ENCODE assay signal across 8 mouse cellular contexts in genomic region chr1:58156747-58157146, GRCm38 (mm10). TPM values are rescaled to one million over a fixed set of nuclear protein-coding genes. Genes with fewer than 3 reads are reported as not detected.
DNase-seq lines count a peak whose midpoint lies in the region; ATAC-seq and TF ChIP-seq lines count a peak whose summit lies in the region.

No protein-coding gene starts in this region.

- peak; percentile 13 to 54 for DNase-seq in heart, adult 18-20 months
- peak; percentile 51 for DNase-seq in 416B (ENCODE audit: low read depth)
- peak; percentile 70 for DNase-seq in adipocyte (ENCODE audit: low spot score)
- DNase-seq in gastrocnemius, adult 2 months, result peak; percentile 69
- peak; percentile 35 for DNase-seq in layer of hippocampus, adult 9-10 months (ENCODE audit: low spot score)
- peak; percentile 69 for DNase-seq in naive thymus-derived CD4-positive, alpha-beta T cell, adult 2 months (ENCODE audit: low read depth)

- no peaks in the 10 kb centered on the region for H3K27me3 ChIP-seq in heart, embryonic 11.5 days (ENCODE audit: control insufficient read depth, insufficient read depth, low read length)
- no peaks in the 10 kb centered on the region for H3K27me3 ChIP-seq in forebrain, embryonic 12.5 days

- H3K4me1 ChIP-seq in heart, embryonic 11.5 days (ENCODE audit: control insufficient read depth, insufficient read depth, low read length), result no peaks in the 10 kb centered on the region
- no peaks in the 10 kb centered on the region for H3K4me1 ChIP-seq in forebrain, embryonic 12.5 days

- TF ChIP-seq CTCF in gastrocnemius, adult 2 months (IDR thresholded peaks at IDR 0.05), result peak; percentile 78

- ATAC-seq in heart, embryonic 11.5 days (replicated peaks; ENCODE audit: insufficient number of reproducible peaks, low FRiP score, low TSS enrichment), result no peak
- ATAC-seq in forebrain, embryonic 12.5 days (ENCODE audit: low FRiP score), result no peak

- H3K9me3 ChIP-seq in heart, embryonic 11.5 days (replicated peaks; ENCODE audit: control insufficient read depth, low read length), result no peaks in the 10 kb centered on the region
- H3K9me3 ChIP-seq in forebrain, embryonic 12.5 days, result no peaks in the 10 kb centered on the region

- H3K27ac ChIP-seq in heart, embryonic 11.5 days (ENCODE audit: low read depth, low read length), result no peak overlapping the region
- H3K27ac ChIP-seq in gastrocnemius, adult 2 months, result no peak overlapping the region
- no peak overlapping the region for H3K27ac ChIP-seq in forebrain, embryonic 12.5 days

- H3K4me3 ChIP-seq in heart, embryonic 11.5 days (ENCODE audit: low read depth, low read length), result no peak overlapping the region
- H3K4me3 ChIP-seq in gastrocnemius, adult 2 months, result no peak overlapping the region
- H3K4me3 ChIP-seq in forebrain, embryonic 12.5 days (replicated peaks), result no peak overlapping the region

- H3K36me3 ChIP-seq in heart, embryonic 11.5 days (ENCODE audit: control insufficient read depth, insufficient read depth, low read length), result no peaks in the 10 kb centered on the region
- H3K36me3 ChIP-seq in forebrain, embryonic 12.5 days (replicated peaks), result no peaks in the 10 kb centered on the region

- H3K9ac ChIP-seq in heart, embryonic 11.5 days (ENCODE audit: low read depth, low read length), result no peak overlapping the region
- no peak overlapping the region for H3K9ac ChIP-seq in forebrain, embryonic 12.5 days

- 52% methylated on average over 5 of the region's 5 CpGs for WGBS in heart, embryonic 11.5 days (ENCODE audit: insufficient replicate concordance)
- WGBS in forebrain, embryonic 12.5 days, result 57% methylated on average over 5 of the region's 5 CpGs

- H3K4me2 ChIP-seq in heart, embryonic 11.5 days, result no peak overlapping the region
- H3K4me2 ChIP-seq in forebrain, embryonic 12.5 days, result no peak overlapping the region

- intact Hi-C loops in gastrocnemius, adult 2 months (cut with DNase I), result loop anchor here (1.0 to 2.0 kb wide), 2 partner anchors 114 to 140 kb away; no protein-coding TSS in a partner anchor

RNA-seq across cellular contexts. Expression of gene Aox3, which starts 43.8 kb away (rescaled TPM):
- total RNA-seq in heart, adult 18-20 months (2021), result 1 to 10 TPM; 1.5 to 2.8 TPM
- polyA plus RNA-seq in heart, embryonic 11.5 days (2014; fragmentation: Nextera tagmentation; extraction: Ambion mirVana), result not detected in 2 replicates
- 1 to 10 TPM in 1 of 2 experiments, under 1 TPM in 1; 0.45 to 1.1 TPM for total RNA-seq in gastrocnemius, adult 2 months (2021)
- 0.20 and 0.29 TPM in 2 replicates for polyA plus RNA-seq in forebrain, embryonic 12.5 days (2016; fragmentation: Nextera tagmentation; extraction: Ambion mirVana)

RNA-seq across cellular contexts. Expression of gene Aox4, which starts 53.5 kb away (rescaled TPM):
- not detected for total RNA-seq in heart, adult 18-20 months (2021)
- polyA plus RNA-seq in heart, embryonic 11.5 days (2014; fragmentation: Nextera tagmentation; extraction: Ambion mirVana), result 1.4 TPM in 2 replicates
- not detected for total RNA-seq in gastrocnemius, adult 2 months (2021)
- polyA plus RNA-seq in forebrain, embryonic 12.5 days (2016; fragmentation: Nextera tagmentation; extraction: Ambion mirVana), result not detected in 2 replicates
